Mouse (Mus musculus) large intestine, adult 2 months (tissue): ENCODE data around the gene Akr1c13. TPM values are rescaled to one million over a fixed set of nuclear protein-coding genes. Genes with fewer than 3 reads are reported as not detected.
"Not testable (repeated sequence)": the region's sequence is repeated elsewhere in the genome, so short reads cannot be mapped to it uniquely, and the experiment has no call there.

Source experiments
- DNase-seq: peaks from one replicate; pipeline ENCODE4 v3.0.0-alpha.2; 2012; ENCODE audit warnings: low read depth, low spot score
- WGBS: fragments of 180-500 bp; shearing (Covaris S2); methylation state at CpG from one replicate; pipeline ENCODE4 v1.1.7; 2018; 5-methylcytosine and 5-hydroxymethylcytosine counted together
- polyA plus RNA-seq: library from polyadenylated mRNA; depleted of rRNA; stranded (reverse); fragments of >200 nt; gene quantifications from 2 replicates; pipeline ENCODE4 v1.2.3, GENCODE M21; 2012; rRNA removed

Gene Akr1c13
- polyA plus RNA-seq, result 26.4 and 30.3 TPM in 2 replicates

GRCm38 (mm10) chr13:4190904-4191303 lies at the start of gene Akr1c13:
Gene Akr1c13, plus strand, starts transcription at chr13:4191150.
- DNase-seq, result peak; percentile 87
- WGBS, result 18% methylated on average over 3 of the region's 3 CpGs

GRCm38 (mm10) chr13:4144261-4144660 lies 46.7 kb upstream of the Akr1c13 start:
- DNase-seq, result no peak
- 79% methylated on average over 1 of the region's 1 CpGs for WGBS

- WGBS, result 36% methylated on average over 5 of the region's 5 CpGs
- no peak for DNase-seq
These were observed 40.4 kb upstream of the Akr1c13 start, which contains the start of gene Akr1c18 for GRCm38 (mm10) chr13:4150518-4150917. Gene Akr1c18, minus strand, starts transcription at chr13:4150654.

- no peak for DNase-seq
- WGBS, result 58% methylated on average over 2 of the region's 2 CpGs
These were observed 38.0 kb upstream of the Akr1c13 start for GRCm38 (mm10) chr13:4152908-4153307.

GRCm38 (mm10) chr13:4153593-4153992 lies 37.4 kb upstream of the Akr1c13 start:
- 19% methylated on average over 3 of the region's 3 CpGs for WGBS
- DNase-seq, result peak; percentile 70

- no peak for DNase-seq
- 81% methylated on average over 2 of the region's 2 CpGs for WGBS
These were observed 35.7 kb upstream of the Akr1c13 start for GRCm38 (mm10) chr13:4155286-4155685.

- WGBS, result 23% methylated on average over 1 of the region's 1 CpGs
- DNase-seq, result no peak
These were observed 22.9 kb upstream of the Akr1c13 start for GRCm38 (mm10) chr13:4168006-4168405.

GRCm38 (mm10) chr13:4172978-4173377 lies 18.0 kb upstream of the Akr1c13 start:
- DNase-seq, result no peak
- WGBS, result 9% methylated on average over 2 of the region's 2 CpGs

GRCm38 (mm10) chr13:4181321-4181720 lies 9.6 kb upstream of the Akr1c13 start:
- whole genome bisulfite sequencing, result 93% methylated on average over 4 of the region's 4 CpGs
- DNase-seq, result not testable (repeated sequence)

- 28% methylated on average over 9 of the region's 9 CpGs for WGBS
These were observed 7.8 kb upstream of the Akr1c13 start for GRCm38 (mm10) chr13:4183116-4183515.

GRCm38 (mm10) chr13:4186641-4187411 lies 4.1 kb upstream of the Akr1c13 start:
- not testable (repeated sequence) for DNase-seq
- 51% methylated on average over 7 of the region's 7 CpGs for WGBS

More at GRCm38 (mm10) chr13:4183116-4183515, 7.8 kb upstream of the Akr1c13 start:
- peak; percentile 58 for DNase-seq

GRCm38 (mm10) chr13:4188174-4188573 lies 2.8 kb upstream of the Akr1c13 start:
- DNase-seq, result no peak
- WGBS, result 54% methylated on average over 2 of the region's 2 CpGs

- DNase-seq, result no peak
- WGBS, result 35% methylated on average over 3 of the region's 3 CpGs
These were observed 1.6 kb downstream of the Akr1c13 start for GRCm38 (mm10) chr13:4192511-4192910.

- 9% methylated on average over 1 of the region's 1 CpGs for WGBS
- DNase-seq, result peak; percentile 64
These were observed 15.4 kb downstream of the Akr1c13 start for GRCm38 (mm10) chr13:4206147-4206903.

GRCm38 (mm10) chr13:4211560-4212299 lies 20.8 kb downstream of the Akr1c13 start:
- no peak for DNase-seq
- WGBS, result 89% methylated on average over 20 of the region's 20 CpGs

- WGBS, result 84% methylated on average over 3 of the region's 3 CpGs
- DNase-seq, result no peak
These were observed 21.4 kb downstream of the Akr1c13 start for GRCm38 (mm10) chr13:4212309-4212708.

- WGBS, result 89% methylated on average over 1 of the region's 1 CpGs
- not testable (repeated sequence) for DNase-seq
These were observed 24.5 kb downstream of the Akr1c13 start for GRCm38 (mm10) chr13:4215496-4215895.

GRCm38 (mm10) chr13:4228441-4228840 lies 37.5 kb downstream of the Akr1c13 start, which contains the start of gene Akr1c19:
Gene Akr1c19, plus strand, starts transcription at chr13:4228700.
- DNase-seq, result no peak
- WGBS, result 66% methylated on average over 1 of the region's 1 CpGs

GRCm38 (mm10) chr13:4230841-4231623 lies 40.1 kb downstream of the Akr1c13 start:
- WGBS, result 84% methylated on average over 8 of the region's 8 CpGs

More at GRCm38 (mm10) chr13:4230841-4231623, 40.1 kb downstream of the Akr1c13 start:
- no peak for DNase-seq
